Mouse (Mus musculus): ENCODE data around the gene Gm16430. TPM values are rescaled to one million over a fixed set of nuclear protein-coding genes. Genes with fewer than 3 reads are reported as not detected.

Gm16430 gene
- not detected in 2 replicates for polyA plus RNA-seq (2012; rRNA removed)

DNA sequence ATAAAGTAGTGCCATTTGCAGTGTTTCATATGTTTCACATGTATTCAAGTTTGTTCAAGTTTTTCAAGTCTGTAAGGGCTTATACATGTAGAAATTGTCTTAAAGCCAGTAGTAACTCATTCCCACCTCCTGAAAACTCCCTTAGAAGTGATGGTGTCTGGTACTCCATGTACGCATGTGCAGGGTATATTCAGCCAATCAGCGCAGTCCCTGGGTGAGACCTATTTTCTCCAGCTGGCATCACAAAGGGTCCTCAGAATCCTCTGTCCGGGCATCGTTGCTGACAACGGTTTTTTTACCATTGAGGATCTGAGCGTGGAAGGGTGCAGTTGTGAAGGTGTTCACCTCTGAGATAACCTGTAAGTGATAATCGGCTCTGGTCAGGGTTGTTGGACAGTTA is at the start of gene Gm16430:
Gene Gm16430 (plus strand): TSS at position 301 of the 400 bp plus-strand sequence.

Other genes starting within 250 kb of the Gm16430 start
- not detected in 2 replicates for gene Gm16405, start 91.0 kb upstream of the Gm16430 start, polyA plus RNA-seq (2012; rRNA removed)